Mouse (Mus musculus) gastrocnemius, adult 2 months (tissue): ENCODE measurements around the gene Shc1. TPM values are rescaled to one million over a fixed set of nuclear protein-coding genes. Genes with fewer than 3 reads are reported as not detected.
"Not testable (repeated sequence)": the region's sequence is repeated elsewhere in the genome, so short reads cannot be mapped to it uniquely, and the experiment has no call there.

Experiments
- DNase-seq: peaks from one replicate; pipeline ENCODE4 v3.0.0; 2022
- H3K27ac ChIP-seq: fragments of 200-600 bp; 2 replicates; pipeline ENCODE4 v1.8.1; 2022; ENCODE audit warnings: mild to moderate bottlenecking
- H3K4me3 ChIP-seq: fragments of 200-600 bp; 2 replicates; pipeline ENCODE4 v1.8.1; 2022; ENCODE audit warnings: mild to moderate bottlenecking, moderate library complexity
- CTCF ChIP-seq: fragments of 200-600 bp; IDR thresholded peaks from 2 replicates; pipeline ENCODE4 v1.8.1; 2022; ENCODE audit warnings: antibody characterized with exemption, mild to moderate bottlenecking, moderate library complexity
- intact Hi-C: fragments of 180-260 bp; cut with DNase I; formaldehyde crosslinking; loops from one replicate; pipeline ENCODE4 v1.15.1; 2025
- total RNA-seq, 2 experiments: library from RNA; stranded (reverse); gene quantifications; 2 replicates each; pipeline ENCODE4 v1.2.3; 2021

The Shc1 gene
- total RNA-seq, 2 experiments from 2014 or later = 15.0 to 17.2 TPM

- Histone ChIP-seq H3K27ac (no peak overlapping the region), H3K4me3 (no peak overlapping the region)
- no peak for DNase-seq
- no peak for TF ChIP-seq CTCF
- intact Hi-C loops = no loop called here
These were observed 6.9 kb downstream of the Shc1 start for GRCm38 (mm10) chr3:89425141-89425525.

GRCm38 (mm10) chr3:89425876-89426275 is 7.6 kb downstream of the Shc1 start:
- no peak for TF ChIP-seq CTCF
- H3K27ac ChIP-seq = no peak overlapping the region
- intact Hi-C loops = no loop called here
- H3K4me3 ChIP-seq = no peak overlapping the region
- no peak for DNase-seq

GRCm38 (mm10) chr3:89429021-89429420 is 10.8 kb downstream of the Shc1 start:
- H3K27ac ChIP-seq, intact Hi-C loops, H3K4me3 ChIP-seq, DNase-seq: not testable (repeated sequence)

GRCm38 (mm10) chr3:89430171-89431159 is 12.2 kb downstream of the Shc1 start, which contains the start of gene Pygo2:
Pygo2 (plus strand) TSS chr3:89430214.
- peak; percentile 98 for DNase-seq
- H3K4me3 ChIP-seq = peak within 1 kb of the TSS; percentile 80
- intact Hi-C loops = loop anchor here (2.0 kb wide), 1 partner anchor 36 kb away; the partner anchor contains the start of gene Zbtb7b
- H3K27ac ChIP-seq = peak within 1 kb of the TSS; percentile 93
- no peak for TF ChIP-seq CTCF

- Histone ChIP-seq H3K4me3 (no peak overlapping the region), H3K27ac (no peak overlapping the region)
- peak; percentile 25 for DNase-seq
- intact Hi-C loops = no loop called here
- TF ChIP-seq CTCF = no peak
These were observed 14.4 kb downstream of the Shc1 start for GRCm38 (mm10) chr3:89432606-89433005.

DNA sequence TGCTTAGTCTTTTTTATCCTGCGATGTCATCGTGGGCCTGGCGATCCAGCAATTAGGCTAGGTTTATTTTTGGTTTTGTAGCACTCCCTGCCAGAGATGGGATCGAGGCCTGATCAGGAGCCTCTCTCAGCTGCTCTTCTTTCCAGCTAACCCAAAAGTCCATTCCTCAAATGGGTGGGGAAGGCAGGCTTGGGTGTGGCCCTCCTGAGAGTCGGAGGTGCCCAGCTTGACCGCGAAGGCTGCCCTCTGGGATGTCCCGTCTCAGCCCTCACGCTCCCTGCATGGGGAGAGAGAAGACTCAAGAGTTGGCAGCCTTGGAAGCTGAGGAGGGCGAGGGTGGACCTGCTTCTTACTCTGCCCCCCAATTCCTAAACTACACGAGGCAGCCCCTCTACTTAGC is 16.3 kb downstream of the Shc1 start:
- TF ChIP-seq CTCF = no peak
- no peak overlapping the region for H3K4me3 ChIP-seq
- H3K27ac ChIP-seq = peak overlapping the region; percentile 98
- intact Hi-C loops = no loop called here
- peak; percentile 30 for DNase-seq

GRCm38 (mm10) chr3:89435041-89435440 is 16.8 kb downstream of the Shc1 start:
- TF ChIP-seq CTCF = no peak
- Histone ChIP-seq H3K27ac (peak overlapping the region; percentile 98), H3K4me3 (no peak overlapping the region)
- intact Hi-C loops = no loop called here
- peak; percentile 53 for DNase-seq

GRCm38 (mm10) chr3:89436176-89437113 is 18.2 kb downstream of the Shc1 start, which contains the start of gene Pbxip1:
Pbxip1 (plus strand) TSS chr3:89436706.
- Histone ChIP-seq H3K27ac (peak within 1 kb of the TSS; percentile 98), H3K4me3 (peak within 1 kb of the TSS; percentile 80)
- intact Hi-C loops = no loop called here
- TF ChIP-seq CTCF = no peak
- DNase-seq = peak; percentile 87

- DNase-seq = peak; percentile 54
- intact Hi-C loops = no loop called here
- TF ChIP-seq CTCF = no peak
- Histone ChIP-seq H3K4me3 (peak overlapping the region; percentile 80), H3K27ac (peak overlapping the region; percentile 98)
These were observed 19.0 kb downstream of the Shc1 start for GRCm38 (mm10) chr3:89437269-89437668.

DNA sequence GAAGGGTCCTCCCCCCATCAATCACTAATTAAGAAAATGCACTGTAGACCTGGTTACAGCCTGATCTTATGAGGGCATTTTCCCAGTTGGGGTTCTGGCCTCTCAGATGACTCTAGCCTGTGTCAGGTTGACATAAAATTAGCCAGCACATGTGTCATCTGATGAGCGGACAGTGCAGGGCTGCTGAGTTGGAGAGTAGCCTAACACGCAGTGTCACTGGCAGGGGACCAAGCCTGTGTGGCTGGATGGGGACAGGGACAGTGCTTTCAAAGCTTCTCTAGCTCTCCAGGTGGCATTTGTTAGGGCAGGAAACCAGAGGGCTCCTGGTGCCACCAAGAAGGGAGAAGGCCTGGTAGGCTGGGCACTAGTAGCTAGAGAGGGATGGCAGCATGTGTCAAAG is 22.4 kb downstream of the Shc1 start:
- no peak for TF ChIP-seq CTCF
- DNase-seq = peak; percentile 91
- intact Hi-C loops = no loop called here
- Histone ChIP-seq H3K4me3 (peak overlapping the region; percentile 80), H3K27ac (peak overlapping the region; percentile 98)

DNA sequence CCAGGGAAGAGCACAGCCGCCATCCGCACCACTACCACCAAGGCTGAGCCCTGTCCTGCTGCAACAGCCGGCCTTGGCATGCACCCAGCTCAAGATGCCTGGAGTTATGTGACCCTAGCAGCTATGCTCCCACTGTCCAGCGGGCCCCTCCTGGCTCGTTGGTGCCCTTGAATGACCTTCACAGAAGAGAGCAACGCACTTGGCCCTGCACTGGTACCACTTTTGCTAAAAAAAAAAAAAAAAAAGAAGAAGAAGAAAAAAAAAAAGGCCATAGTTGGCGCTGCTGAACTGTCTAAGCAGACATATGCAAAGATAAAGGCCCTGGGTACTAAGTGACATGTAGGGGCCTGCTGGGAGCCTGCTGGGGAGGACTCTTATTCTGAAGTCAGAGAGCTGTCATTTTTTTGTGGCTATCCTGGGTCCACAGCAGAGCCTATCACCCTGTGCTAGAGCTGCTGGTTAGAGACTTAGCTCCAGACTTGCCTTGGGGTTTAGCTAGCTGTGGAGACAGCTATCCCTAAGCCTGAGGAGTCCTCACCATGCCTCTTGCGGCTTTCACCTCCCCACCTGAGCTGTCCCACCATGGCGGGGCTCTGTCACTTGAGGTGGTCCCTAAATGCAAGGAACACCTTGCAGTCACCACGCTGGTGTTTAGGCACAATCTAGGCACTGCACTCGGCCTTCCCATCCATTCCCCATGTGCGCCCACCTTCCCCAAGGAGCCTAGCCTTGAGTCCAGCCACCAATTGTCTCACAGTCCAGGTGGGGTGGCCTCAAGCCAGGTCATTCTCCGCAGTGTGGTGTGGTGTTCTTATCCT is 30.7 kb downstream of the Shc1 start:
- no peak for TF ChIP-seq CTCF
- Histone ChIP-seq H3K27ac (peak overlapping the region; percentile 63), H3K4me3 (no peak overlapping the region)
- DNase-seq = peak; percentile 82
- intact Hi-C loops = no loop called here

DNA sequence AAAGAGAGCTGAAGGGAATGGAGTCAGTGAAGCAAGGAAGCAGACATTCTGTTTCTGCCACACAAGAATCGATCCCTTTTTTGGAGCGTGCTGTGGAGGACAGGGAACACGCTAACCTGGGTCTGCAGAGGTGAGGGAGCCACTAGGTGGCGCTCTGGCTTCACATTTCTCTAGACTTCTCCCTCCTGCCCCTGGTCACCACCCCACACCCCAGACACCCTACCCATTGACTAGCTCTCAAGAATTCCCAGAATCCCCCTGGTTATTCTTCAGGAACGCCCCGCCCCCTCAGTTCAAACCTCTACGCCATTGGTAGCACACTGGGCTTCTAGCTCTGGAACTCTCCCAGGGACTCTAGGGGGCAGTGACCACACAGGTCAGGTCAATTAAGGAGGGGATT is 31.3 kb downstream of the Shc1 start:
- Histone ChIP-seq H3K4me3 (no peak overlapping the region), H3K27ac (peak overlapping the region; percentile 63; the same call in 1 of the 2 replicates)
- DNase-seq = peak; percentile 78
- TF ChIP-seq CTCF = peak; percentile 86
- intact Hi-C loops = no loop called here
